Mouse (Mus musculus) regulatory T cell (primary cell): Measurements from ENCODE around the gene Pim3.
"Not testable (repeated sequence)": the region's sequence is repeated elsewhere in the genome, so short reads cannot be mapped to it uniquely, and the experiment has no call there.

Experiments used
- in situ Hi-C: fragments of 300-600 bp; cut with MboI, MseI; formaldehyde crosslinking; loops from one replicate; pipeline ENCODE4 v1.15.1; 2025; ENCODE audit warnings: high pct_unique_total_duplicates

Pim3 gene

GRCm38 (mm10) chr15:88861772-88862622, at the start of gene Pim3:
Pim3 (plus strand) TSS chr15:88862186.
- in situ Hi-C loops, result loop anchor here (5.0 kb wide), 1 partner anchor 35 kb away; no protein-coding TSS in a partner anchor

DNA sequence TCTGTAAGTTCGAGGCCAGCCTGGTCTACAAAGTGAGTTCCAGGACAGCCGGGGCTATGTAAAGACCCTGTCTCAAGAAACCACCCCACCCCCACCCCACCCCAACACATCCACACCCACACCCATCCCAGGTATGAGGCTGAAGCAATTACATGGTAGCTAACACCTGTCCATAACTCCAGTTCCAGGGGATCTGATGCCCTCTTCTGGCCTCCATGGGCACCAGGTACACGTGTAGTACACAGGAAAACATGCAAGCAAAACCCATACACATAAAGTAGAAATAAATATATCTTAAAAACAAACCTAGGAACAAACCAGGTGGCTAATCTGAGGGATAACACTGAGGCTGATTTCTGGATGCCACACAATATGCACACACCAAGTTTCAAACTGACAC, 48.7 kb upstream of the Pim3 start:
- in situ Hi-C loops, result no loop called here

DNA sequence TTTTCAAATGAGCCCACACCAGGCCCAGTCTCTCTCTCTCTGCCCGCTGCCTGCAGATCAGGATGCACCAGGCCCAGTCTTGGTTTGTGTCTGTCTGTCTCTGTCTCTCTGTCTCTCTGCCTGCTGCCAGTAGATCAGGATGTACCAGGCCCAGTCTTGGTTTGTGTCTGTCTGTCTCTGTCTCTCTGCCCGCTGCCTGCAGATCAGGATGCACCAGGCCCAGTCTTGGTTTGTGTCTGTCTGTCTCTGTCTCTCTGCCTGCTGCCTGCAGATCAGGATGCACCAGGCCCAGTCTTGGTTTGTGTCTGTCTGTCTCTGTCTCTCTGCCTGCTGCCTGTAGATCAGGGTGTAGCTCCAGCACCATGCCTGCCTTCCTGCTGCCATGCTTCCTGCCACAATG, 48.1 kb upstream of the Pim3 start:
- in situ Hi-C loops, result not testable (repeated sequence)

DNA sequence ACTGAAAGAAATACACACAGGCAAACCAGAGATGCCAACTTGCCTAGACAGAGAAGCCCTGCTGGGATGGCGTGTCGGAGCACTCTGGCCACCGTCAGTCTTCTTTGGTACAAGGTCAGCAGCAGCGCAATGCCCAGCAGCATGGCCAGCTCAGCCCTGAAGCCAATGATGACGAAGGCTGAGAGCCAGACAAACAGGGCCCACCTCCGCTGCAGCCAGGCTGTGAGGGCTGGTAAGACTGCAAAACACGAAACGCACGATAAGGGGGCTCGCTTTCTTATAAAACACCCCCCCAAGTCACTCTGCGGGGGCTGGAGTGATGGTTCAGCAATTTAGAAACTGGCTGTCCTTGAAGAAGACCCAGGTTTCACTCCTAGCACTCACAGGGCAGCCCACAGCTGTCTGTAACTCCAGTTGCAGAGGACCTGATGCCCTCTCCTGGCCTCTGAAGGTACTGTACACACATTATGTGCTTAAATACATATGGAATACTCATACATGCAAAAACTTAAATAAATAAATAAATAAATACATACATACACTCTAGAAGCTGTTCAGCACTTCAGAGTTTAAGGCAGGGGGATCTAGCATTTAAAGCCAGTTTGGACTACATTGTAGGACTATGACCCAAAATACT, 47.5 kb upstream of the Pim3 start:
- in situ Hi-C loops, result no loop called here

DNA sequence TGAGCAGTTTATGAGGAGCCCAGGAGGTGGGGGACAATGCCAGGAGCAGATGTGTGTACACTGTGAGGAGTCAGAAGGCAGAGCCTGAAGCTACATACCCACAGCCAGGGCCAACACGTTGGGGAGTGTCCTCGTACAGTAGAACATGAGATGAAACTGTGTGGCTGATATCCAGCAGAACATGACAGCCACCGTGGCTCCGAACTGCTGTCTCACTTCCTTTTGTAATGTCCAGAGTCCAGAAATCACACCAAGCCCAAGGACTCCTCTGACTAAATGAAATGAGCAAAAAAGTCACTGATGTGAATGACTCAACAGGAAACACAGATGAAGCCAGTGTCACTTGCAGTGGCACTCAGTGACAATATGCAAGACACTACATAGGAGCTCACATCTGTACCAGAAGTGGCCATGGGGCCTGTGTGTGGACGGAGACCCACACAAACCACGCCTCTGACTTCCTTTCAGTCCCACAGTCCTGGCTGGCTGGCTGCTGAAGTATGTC, 46.7 kb upstream of the Pim3 start:
- in situ Hi-C loops, result no loop called here

GRCm38 (mm10) chr15:88819026-88819905, 42.7 kb upstream of the Pim3 start, which contains the start of the genes Alg12 and Creld2:
Alg12 (minus strand) TSS chr15:88819318.
Creld2 (plus strand) TSS chr15:88819646.
- in situ Hi-C loops, result no loop called here

GRCm38 (mm10) chr15:88819906-88820303, 42.1 kb upstream of the Pim3 start:
- in situ Hi-C loops, result loop anchor here (5.0 to 10.0 kb wide), 2 partner anchors 63 to 265 kb away; partner anchors contain the start of gene Selenoo

GRCm38 (mm10) chr15:88821403-88821802, 40.6 kb upstream of the Pim3 start:
- in situ Hi-C loops, result loop anchor here (5.0 to 10.0 kb wide), 2 partner anchors 64 to 263 kb away; partner anchors contain the start of gene Selenoo

DNA sequence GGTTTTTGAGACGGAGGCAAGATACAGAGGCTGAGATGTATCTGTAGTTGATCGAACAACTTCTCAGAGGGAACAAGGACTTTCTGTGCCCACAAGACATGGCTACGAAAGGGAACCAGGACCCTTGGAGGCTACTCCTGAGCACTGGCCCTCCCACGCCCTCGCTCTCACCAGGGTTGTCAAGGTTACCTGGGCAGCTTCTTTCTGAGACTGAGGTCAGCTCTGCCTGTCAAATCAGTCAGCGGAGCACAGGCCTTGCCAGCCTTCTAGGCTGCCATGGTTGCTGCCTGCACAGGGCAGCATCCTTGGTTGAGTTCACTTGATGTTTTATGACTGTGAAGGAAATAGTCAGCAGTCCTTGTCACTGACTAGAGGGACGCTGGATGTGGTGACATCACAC, 39.5 kb upstream of the Pim3 start:
- in situ Hi-C loops, result loop anchor here (5.0 to 10.0 kb wide), 2 partner anchors 65 to 262 kb away; partner anchors contain the start of gene Selenoo

DNA sequence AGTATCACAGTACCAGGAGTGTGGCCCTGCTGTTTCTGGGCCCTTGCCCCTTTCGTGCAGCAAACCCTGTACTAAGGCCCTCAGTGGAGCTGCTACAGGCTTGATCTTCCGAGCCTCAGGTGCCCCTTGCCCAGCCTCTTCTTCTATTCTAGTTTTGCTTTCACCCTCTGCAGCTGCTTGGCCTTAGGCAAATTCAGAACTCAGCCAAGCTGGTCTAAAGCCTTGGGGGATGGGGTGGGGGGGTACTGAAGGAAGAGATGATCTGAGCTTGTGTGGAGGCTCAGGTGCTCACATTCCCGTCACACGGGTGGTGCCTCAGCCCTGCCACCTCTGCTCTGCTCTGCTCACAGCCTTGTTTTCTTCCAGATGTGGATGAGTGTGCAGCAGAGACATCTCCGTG, 38.6 kb upstream of the Pim3 start:
- in situ Hi-C loops, result loop anchor here (5.0 to 10.0 kb wide), 2 partner anchors 66 to 261 kb away; partner anchors contain the start of gene Selenoo

DNA sequence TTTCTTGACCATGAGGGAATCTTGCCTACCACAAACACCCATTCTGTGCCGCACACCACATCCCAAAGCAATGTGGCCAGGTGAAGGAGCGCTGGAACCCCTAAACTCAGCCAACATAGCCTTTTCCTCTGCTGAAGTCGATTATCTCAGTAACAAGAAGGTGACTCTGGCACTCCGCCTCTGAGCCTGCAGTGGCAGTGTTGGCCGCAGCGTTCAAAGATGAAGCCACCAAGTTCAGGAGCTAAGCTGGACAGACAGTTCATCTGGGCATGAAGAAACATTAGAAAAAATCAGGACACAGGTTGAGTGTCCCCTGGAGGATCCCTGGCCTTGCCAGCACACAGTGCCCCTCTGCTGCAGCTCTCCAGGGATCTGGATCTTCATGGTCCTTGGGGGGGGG, 34.5 kb upstream of the Pim3 start:
- in situ Hi-C loops, result loop anchor here (5.0 to 10.0 kb wide), 3 partner anchors 35 to 257 kb away; partner anchors contain the start of genes Pim3 and Selenoo

DNA sequence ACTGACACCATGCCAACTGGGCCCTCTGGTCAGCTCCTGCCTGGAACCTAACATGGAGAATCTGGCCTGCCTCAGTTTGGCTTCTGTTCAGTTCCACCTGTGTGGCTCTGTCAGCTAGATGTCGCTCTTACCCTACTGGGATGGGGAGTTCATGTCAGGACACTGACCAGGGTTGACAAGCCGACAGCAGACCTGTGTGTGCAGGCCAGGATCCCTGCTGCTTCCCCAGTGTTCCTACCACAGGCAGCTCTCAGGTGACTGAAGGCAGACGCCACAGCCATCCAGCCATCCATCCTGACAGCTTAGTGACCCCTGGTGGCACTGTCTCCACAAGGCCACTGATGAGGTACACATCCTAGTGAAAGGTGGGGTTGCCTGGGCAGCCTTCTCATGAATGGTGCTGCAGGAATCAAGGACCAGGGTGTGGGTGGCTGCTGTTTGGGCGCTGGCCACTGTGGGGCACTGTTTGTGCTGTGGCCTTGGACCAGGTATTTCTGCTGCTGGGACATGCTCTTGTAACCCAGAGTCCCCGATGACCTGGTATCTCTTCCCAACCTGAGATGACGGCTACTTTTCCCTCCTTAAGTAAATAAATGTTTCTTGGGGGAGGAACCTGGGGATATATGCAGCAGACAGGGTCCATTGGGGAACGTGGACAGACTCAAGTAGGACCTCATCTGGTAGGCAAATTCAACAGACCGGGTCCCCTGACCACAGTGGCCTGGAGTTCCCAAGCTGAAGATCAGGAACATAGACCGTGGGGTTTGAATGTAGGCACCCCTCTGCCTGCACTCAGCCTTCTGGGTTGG, 33.8 kb upstream of the Pim3 start:
- in situ Hi-C loops, result loop anchor here (5.0 to 10.0 kb wide), 3 partner anchors 34 to 257 kb away; partner anchors contain the start of genes Pim3 and Selenoo

- in situ Hi-C loops, result loop anchor here (5.0 to 10.0 kb wide), 3 partner anchors 33 to 256 kb away; partner anchors contain the start of genes Pim3 and Selenoo
These were observed 32.9 kb upstream of the Pim3 start for GRCm38 (mm10) chr15:88828800-88829705.

DNA sequence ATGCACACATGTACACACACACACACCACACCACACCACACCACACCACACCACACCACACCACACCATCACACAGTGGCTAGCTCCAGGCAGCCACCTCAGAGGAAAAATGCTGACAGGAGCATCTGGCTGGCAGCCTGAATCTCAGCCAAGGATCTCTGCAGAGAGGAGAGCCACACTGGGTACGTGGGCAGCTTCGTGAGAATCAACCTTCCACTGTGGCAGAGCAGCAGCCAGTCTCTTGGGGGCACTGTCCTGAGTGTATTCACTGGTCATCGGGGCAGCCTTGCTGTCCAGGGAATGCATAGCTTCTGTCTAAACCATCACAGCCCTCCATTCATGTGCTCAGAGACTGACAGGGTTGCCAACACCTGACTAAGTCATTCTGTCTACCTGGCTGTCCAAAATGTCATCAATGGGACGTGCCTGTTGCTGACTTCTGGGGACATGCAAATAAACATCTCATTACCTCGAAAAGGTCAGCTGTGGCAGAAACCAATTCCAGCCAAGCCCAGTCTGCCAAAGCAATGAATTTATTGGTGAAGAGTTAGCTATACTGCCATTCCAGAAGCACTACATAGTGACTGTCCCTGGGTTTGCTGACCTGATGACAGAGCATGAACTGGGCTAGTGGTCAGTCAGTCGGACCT, 32.1 kb upstream of the Pim3 start:
- in situ Hi-C loops, result loop anchor here (5.0 to 10.0 kb wide), 3 partner anchors 32 to 255 kb away; partner anchors contain the start of genes Pim3 and Selenoo

- in situ Hi-C loops, result no loop called here
These were observed 31.3 kb upstream of the Pim3 start for GRCm38 (mm10) chr15:88830696-88831095.

GRCm38 (mm10) chr15:88831482-88831881, 30.5 kb upstream of the Pim3 start:
- in situ Hi-C loops, result no loop called here

GRCm38 (mm10) chr15:88832536-88832935, 29.4 kb upstream of the Pim3 start:
- in situ Hi-C loops, result no loop called here

DNA sequence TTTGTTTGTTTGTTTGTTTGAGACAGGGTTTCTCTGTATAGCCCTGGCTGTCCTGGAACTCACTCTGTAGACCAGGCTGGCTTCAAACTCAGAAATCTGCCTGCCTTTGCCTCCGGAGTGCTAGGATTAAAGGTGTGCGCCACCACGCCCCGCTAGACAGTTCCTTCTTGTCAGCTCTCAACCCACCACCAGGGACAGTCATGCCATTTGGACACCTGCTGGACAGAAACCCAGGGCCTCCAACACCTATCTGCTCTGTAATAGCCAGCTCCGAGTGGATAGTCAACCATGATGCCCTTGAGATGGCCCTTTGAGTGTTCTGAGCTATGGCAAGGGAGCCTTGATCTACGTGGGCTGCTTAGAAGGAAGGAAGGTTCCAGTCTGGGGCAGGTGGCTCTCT, 26.0 kb upstream of the Pim3 start:
- in situ Hi-C loops, result no loop called here
